18 mouse cellular contexts compared by ENCODE assay signal in genomic region chr3:59210727-59211126, GRCm38 (mm10). TPM values are rescaled to one million over a fixed set of nuclear protein-coding genes. Genes with fewer than 3 reads are reported as not detected.
DNase-seq lines count a peak whose midpoint lies in the region; TF ChIP-seq lines count a peak whose summit lies in the region.
"Had no signal": no experiment of that assay in that cellular context is flagged by ENCODE, and none has a peak within 500 bp of the region (broad histone marks: within the 10 kb centered on the region; RNA-seq: fewer than 3 reads in every experiment).

Gene P2ry13 (minus strand): TSS chr3:59210882.

- no peak within 1 kb of the TSS for H3K4me3 ChIP-seq in thymus, adult 2 months (ENCODE audit: control insufficient read depth, insufficient read depth, low read length)
- H3K4me3 ChIP-seq: heart, embryonic 15.5 days; neural tube, embryonic 13.5 days had no signal

- peaks cover 6% of the 10 kb centered on the region for H3K4me1 ChIP-seq in thymus, adult 2 months (replicated peaks; ENCODE audit: control insufficient read depth, insufficient read depth, low read length)
- H3K4me1 ChIP-seq: neural tube, embryonic 13.5 days had no signal

- no peak for DNase-seq in left cerebral cortex, postnatal 10 days (ENCODE audit: extremely low spot score in 1 of 2, low spot score in 2 of 2)
- DNase-seq in left cerebral cortex, adult 18-20 months (ENCODE audit: low spot score in 2 of 2): no peak
- DNase-seq in thymus, adult 2 months: no peak
- no peak for DNase-seq in thymus, postnatal 10 days (ENCODE audit: low spot score in 2 of 2)
- no peak for DNase-seq in left cerebral cortex, postnatal 25 days (ENCODE audit: low spot score in 2 of 2)
- DNase-seq in splenic B cell, adult 2 months (ENCODE audit: low read depth, low spot score): peak; percentile 64
- DNase-seq in neural tube, embryonic 10.5 days (ENCODE audit: extremely low spot score, low spot score): no peak
- no peak for DNase-seq in ovary, postnatal 10 days (ENCODE audit: low spot score)
- DNase-seq: cerebellum, adult 18-20 months; gastrocnemius, postnatal 36 days; kidney, adult 8-10 months; kidney, postnatal 4 days; lung, postnatal 10 days; right cerebral cortex, adult 18-20 months; thymus, postnatal 25 days had no signal

- H3K27me3 ChIP-seq in thymus, adult 2 months (ENCODE audit: control insufficient read depth, insufficient read depth, low read length): no peaks in the 10 kb centered on the region
- no peaks in the 10 kb centered on the region for H3K27me3 ChIP-seq in splenic B cell, adult 2 months (ENCODE audit: control insufficient read depth, insufficient read depth, low read length, poor library complexity, severe bottlenecking)
- H3K27me3 ChIP-seq: heart, embryonic 15.5 days; neural tube, embryonic 13.5 days; Patski had no signal

- 57% methylated on average over 6 of the region's 6 CpGs for WGBS in thymus, adult 2 months

- TF ChIP-seq POLR2A in thymus, adult 2 months (IDR thresholded peaks at IDR 0.05; ENCODE audit: control insufficient read depth, extremely low read depth, insufficient read depth, low read length, poor library complexity): no peak

- H3K36me3 ChIP-seq in thymus, adult 2 months (ENCODE audit: control insufficient read depth, insufficient read depth, low read length): no peaks in the 10 kb centered on the region
- H3K36me3 ChIP-seq in splenic B cell, adult 2 months (ENCODE audit: control insufficient read depth, insufficient read depth, low read length, poor library complexity, severe bottlenecking): no peaks in the 10 kb centered on the region
- H3K36me3 ChIP-seq: heart, embryonic 15.5 days; neural tube, embryonic 13.5 days had no signal

- H3K27ac ChIP-seq in thymus, adult 2 months (ENCODE audit: control insufficient read depth, insufficient read depth, low read length): peak within 1 kb of the TSS; percentile 29
- H3K27ac ChIP-seq: heart, embryonic 15.5 days; neural tube, embryonic 13.5 days had no signal

- intact Hi-C loops in left cerebral cortex, postnatal 10 days (cut with DNase I): no loop called here
- intact Hi-C loops in left cerebral cortex, postnatal 25 days (cut with DNase I): loop anchor here (5.0 kb wide), 1 partner anchor 52 kb away; the partner anchor contains the start of gene P2ry12

- no peak for TF ChIP-seq CTCF in thymus, adult 2 months (IDR thresholded peaks at IDR 0.05; ENCODE audit: borderline replicate concordance, control insufficient read depth, extremely low read depth, insufficient read depth, low read length, poor library complexity)

RNA-seq across cellular contexts. Expression of gene P2ry13, which starts in this region (rescaled TPM):
- 10 to 100 TPM; 10.7 to 12.7 TPM for total RNA-seq in left cerebral cortex, postnatal 10 days (2021)
- 1 to 10 TPM; 7.6 to 8.2 TPM for total RNA-seq in left cerebral cortex, adult 18-20 months (2021)
- polyA plus RNA-seq in thymus, adult 2 months (2012; rRNA removed): 9.4 and 10.4 TPM in 2 replicates
- 10 to 100 TPM; 10.6 to 11.1 TPM for total RNA-seq in left cerebral cortex, postnatal 25 days (2021)
- polyA plus RNA-seq: Patski had no signal
